Mouse (Mus musculus) small intestine, adult 2 months (tissue): ENCODE measurements around the gene Map2k5. TPM values are rescaled to one million over a fixed set of nuclear protein-coding genes. Genes with fewer than 3 reads are reported as not detected.

Experiments used
- H3K27ac ChIP-seq: fragments of 200-500 bp; 2 replicates; pipeline ENCODE4 v1.5.1; 2012; ENCODE audit warnings: low read depth, low read length, control low read depth, inconsistent platforms; ENCODE audit not compliant: insufficient read depth
- H3K27me3 ChIP-seq: fragments of 200-500 bp; 2 replicates; pipeline ENCODE4 v1.6.1; 2012; ENCODE audit warnings: mild to moderate bottlenecking, moderate library complexity, low read length, inconsistent platforms; ENCODE audit not compliant: control insufficient read depth, insufficient read depth
- H3K36me3 ChIP-seq: fragments of 200-500 bp; 2 replicates; pipeline ENCODE4 v1.6.1; 2012; ENCODE audit warnings: mild to moderate bottlenecking, low read length, control low read depth, inconsistent platforms; ENCODE audit not compliant: control insufficient read depth, insufficient read depth
- H3K4me1 ChIP-seq: fragments of 200-500 bp; 2 replicates; pipeline ENCODE4 v1.6.1; 2012; ENCODE audit warnings: low read length, inconsistent platforms, mixed read lengths; ENCODE audit not compliant: control insufficient read depth, insufficient read depth, insufficient read length
- H3K4me3 ChIP-seq: fragments of 200-500 bp; 2 replicates; pipeline ENCODE4 v1.5.1; 2012; ENCODE audit warnings: low read depth, mild to moderate bottlenecking, control low read depth, inconsistent platforms, low read length, moderate library complexity
- CTCF ChIP-seq: fragments of 200-500 bp; IDR thresholded peaks from 2 replicates; pipeline ENCODE4 v1.5.1; 2012; ENCODE audit warnings: low read depth, mild to moderate bottlenecking, control low read depth, inconsistent platforms, low read length, moderate library complexity, mixed read lengths; ENCODE audit not compliant: insufficient replicate concordance, insufficient read length; ENCODE audit errors: extremely low read depth
- POLR2A ChIP-seq: fragments of 200-500 bp; IDR thresholded peaks from 2 replicates; pipeline ENCODE4 v1.6.1; 2012; ENCODE audit warnings: low read depth, mild to moderate bottlenecking, control low read depth, inconsistent platforms, low read length, moderate library complexity
- WGBS: fragments of 180-500 bp; shearing (Covaris S2); methylation state at CpG from one replicate; pipeline ENCODE4 v1.1.7; 2018; 5-methylcytosine and 5-hydroxymethylcytosine counted together
- polyA plus RNA-seq: library from polyadenylated mRNA; depleted of rRNA; stranded (reverse); fragments of >200 nt; gene quantifications from 2 replicates; pipeline ENCODE4 v1.2.3, GENCODE M21; 2012

The Map2k5 gene
- polyA plus RNA-seq, 1 experiment, result 26.7 TPM

GRCm38 (mm10) chr9:63395612-63396011 lies 17.9 kb upstream of the Map2k5 start:
- H3K27me3 ChIP-seq, result no peaks in the 10 kb centered on the region
- H3K4me1 ChIP-seq, result peaks cover 3% of the 10 kb centered on the region; the same call in 1 of the 2 replicates
- 83% methylated on average over 7 of the region's 7 CpGs for WGBS
- H3K27ac ChIP-seq, result no peak overlapping the region
- no peak overlapping the region for H3K4me3 ChIP-seq
- peaks cover 3% of the 10 kb centered on the region; the same call in 1 of the 2 replicates for H3K36me3 ChIP-seq
- no peak for TF ChIP-seq CTCF
- TF ChIP-seq POLR2A, result no peak

GRCm38 (mm10) chr9:63391307-63391706 lies 13.6 kb upstream of the Map2k5 start:
- Histone ChIP-seq H3K36me3 (peaks cover 3% of the 10 kb centered on the region; the same call in 1 of the 2 replicates), H3K4me1 (peaks cover 2% of the 10 kb centered on the region; the same call in 1 of the 2 replicates), H3K27me3 (no peaks in the 10 kb centered on the region), H3K4me3 (no peak overlapping the region), H3K27ac (no peak overlapping the region)
- no peak for TF ChIP-seq POLR2A
- no peak for TF ChIP-seq CTCF
- WGBS, result 40% methylated on average over 2 of the region's 2 CpGs

- Histone ChIP-seq H3K4me1 (no peaks in the 10 kb centered on the region), H3K4me3 (no peak overlapping the region), H3K27me3 (no peaks in the 10 kb centered on the region), H3K27ac (no peak overlapping the region), H3K36me3 (no peaks in the 10 kb centered on the region)
- no peak for TF ChIP-seq POLR2A
- no peak for TF ChIP-seq CTCF
- 96% methylated on average over 4 of the region's 4 CpGs for WGBS
These were observed 5.1 kb upstream of the Map2k5 start for GRCm38 (mm10) chr9:63382761-63383160.

- WGBS, result 95% methylated on average over 3 of the region's 3 CpGs
- no peak for TF ChIP-seq POLR2A
- no peak for TF ChIP-seq CTCF
- peaks cover 3% of the 10 kb centered on the region; the same call in 1 of the 2 replicates for H3K4me1 ChIP-seq
- no peak overlapping the region for H3K27ac ChIP-seq
- no peaks in the 10 kb centered on the region for H3K36me3 ChIP-seq
- H3K4me3 ChIP-seq, result no peak overlapping the region
- no peaks in the 10 kb centered on the region for H3K27me3 ChIP-seq
These were observed 2.6 kb upstream of the Map2k5 start for GRCm38 (mm10) chr9:63380326-63380725.

GRCm38 (mm10) chr9:63378174-63378573 lies 472 bp upstream of the Map2k5 start:
- Histone ChIP-seq H3K4me3 (peak overlapping the region; percentile 90), H3K36me3 (peaks cover 2% of the 10 kb centered on the region; the same call in 1 of the 2 replicates), H3K27ac (no peak overlapping the region), H3K4me1 (peaks cover 3% of the 10 kb centered on the region; the same call in 1 of the 2 replicates), H3K27me3 (no peaks in the 10 kb centered on the region)
- 12% methylated on average over 8 of the region's 8 CpGs for WGBS
- TF ChIP-seq POLR2A, result no peak
- TF ChIP-seq CTCF, result no peak

GRCm38 (mm10) chr9:63373315-63373714 lies 4.4 kb downstream of the Map2k5 start:
- Histone ChIP-seq H3K36me3 (peaks cover 11% of the 10 kb centered on the region), H3K4me1 (peaks cover 3% of the 10 kb centered on the region; the same call in 1 of the 2 replicates), H3K27me3 (no peaks in the 10 kb centered on the region), H3K4me3 (no peak overlapping the region), H3K27ac (no peak overlapping the region)
- TF ChIP-seq POLR2A (no peak), CTCF (no peak)
- WGBS, result 37% methylated on average over 2 of the region's 2 CpGs

GRCm38 (mm10) chr9:63372541-63372940 lies 5.2 kb downstream of the Map2k5 start:
- no peak overlapping the region for H3K4me3 ChIP-seq
- WGBS, result 87% methylated on average over 8 of the region's 8 CpGs

More at GRCm38 (mm10) chr9:63372541-63372940, 5.2 kb downstream of the Map2k5 start:
- Histone ChIP-seq H3K36me3 (peaks cover 11% of the 10 kb centered on the region), H3K27ac (no peak overlapping the region), H3K4me1 (peaks cover 3% of the 10 kb centered on the region; the same call in 1 of the 2 replicates), H3K27me3 (no peaks in the 10 kb centered on the region)
- TF ChIP-seq CTCF (no peak), POLR2A (no peak)
